Mouse (Mus musculus) testis, adult 2 months (tissue): ENCODE measurements around the gene Errfi1.

Source experiments
- CTCF ChIP-seq: fragments of 200-500 bp; IDR thresholded peaks from 2 replicates; pipeline ENCODE4 v1.5.1; 2012; ENCODE audit warnings: low read depth, mild to moderate bottlenecking, inconsistent platforms, low read length, moderate library complexity; ENCODE audit not compliant: control insufficient read depth, insufficient read depth, insufficient replicate concordance
- POLR2A ChIP-seq: fragments of 200-500 bp; IDR thresholded peaks from 2 replicates; pipeline ENCODE4 v1.6.1; 2012; ENCODE audit warnings: low read depth, mild to moderate bottlenecking, inconsistent platforms, low read length, moderate library complexity; ENCODE audit not compliant: control insufficient read depth

GRCm38 (mm10) chr4:150843181-150843580 lies 10.5 kb upstream of the Errfi1 start:
- TF ChIP-seq POLR2A, result no peak
- TF ChIP-seq CTCF, result no peak
